Mouse (Mus musculus): ENCODE results near the gene Zfp981. TPM values are rescaled to one million over a fixed set of nuclear protein-coding genes. Genes with fewer than 3 reads are reported as not detected.
"Not testable (repeated sequence)": the region's sequence is repeated elsewhere in the genome, so short reads cannot be mapped to it uniquely, and the experiment has no call there.

Zfp981 gene
- polyA plus RNA-seq, 1 experiment from 2014 or later, result 0.12 TPM

- not testable (repeated sequence) for H3K9me3 ChIP-seq (replicated peaks); H3K27me3 ChIP-seq; H3K36me3 ChIP-seq; H3K4me3 ChIP-seq; H3K9ac ChIP-seq; H3K4me1 ChIP-seq; H3K27ac ChIP-seq
- ATAC-seq (ENCODE audit: low FRiP score), result peak; percentile 89
- 7% methylated on average over 14 of the region's 111 CpGs for WGBS
- H3K4me2 ChIP-seq (replicated peaks), result peak overlapping the region; percentile 40
These were observed 78.4 kb downstream of the Zfp981 start for GRCm38 (mm10) chr4:146579905-146580873.

Other genes with a start within 250 kb of the Zfp981 start
- 3.1 and 3.9 TPM in 2 replicates for gene Zfp992, start 53.0 kb upstream of the Zfp981 start, polyA plus RNA-seq (2016; fragmentation: Nextera tagmentation; extraction: Ambion mirVana)
- 2.0 and 3.2 TPM in 2 replicates for gene Zfp993, start 108.9 kb downstream of the Zfp981 start, polyA plus RNA-seq (2016; fragmentation: Nextera tagmentation; extraction: Ambion mirVana)